Mouse (Mus musculus): ENCODE measurements at regions not wholly inside any gene's neighbourhood (a gene's known extent, or its start where the extent isn't known, plus 50 kb on each side); places are given as distances from the start of the nearest gene placed in this dataset.

GRCm38 (mm10) chr10:87308815-87309396 lies 184.6 kb downstream of the Ascl1 start:
- TF ChIP-seq ZNF384 (IDR thresholded peaks at IDR 0.05; ENCODE audit: low read depth, low read length), result no peak
- TF ChIP-seq ZC3H11A (IDR thresholded peaks at IDR 0.05; ENCODE audit: borderline replicate concordance, low read depth, low read length), result no peak
- TF ChIP-seq MAFK (IDR thresholded peaks at IDR 0.05; ENCODE audit: insufficient read depth, low read depth, low read length), result no peak
- no peak for TF ChIP-seq HCFC1 (IDR thresholded peaks at IDR 0.05; ENCODE audit: borderline replicate concordance, insufficient read depth, low read length)
